Mouse (Mus musculus) 3T3-L1 (cell line): Measurements from ENCODE around the gene Nrxn1.
"Not testable (repeated sequence)": the region's sequence is repeated elsewhere in the genome, so short reads cannot be mapped to it uniquely, and the experiment has no call there.

ENCODE experiments used
- DNase-seq: peaks from one replicate; pipeline ENCODE4 v3.0.0-alpha.2; 2015; ENCODE audit warnings: low read depth, low spot score

The Nrxn1 gene

GRCm38 (mm10) chr17:90583826-90584534 is 508.9 kb downstream of the Nrxn1 start:
- peak; percentile 39 for DNase-seq

GRCm38 (mm10) chr17:90583196-90583595 is 509.7 kb downstream of the Nrxn1 start:
- no peak for DNase-seq

- DNase-seq: no peak
Observed at GRCm38 (mm10) chr17:90569877-90570276, 523.0 kb downstream of the Nrxn1 start.

GRCm38 (mm10) chr17:90565186-90565585 is 527.7 kb downstream of the Nrxn1 start:
- DNase-seq: no peak

GRCm38 (mm10) chr17:90556376-90556775 is 536.5 kb downstream of the Nrxn1 start:
- no peak for DNase-seq

- DNase-seq: no peak
Observed at GRCm38 (mm10) chr17:90550415-90550814, 542.5 kb downstream of the Nrxn1 start.

GRCm38 (mm10) chr17:90546806-90547205 is 546.1 kb downstream of the Nrxn1 start:
- DNase-seq: no peak

GRCm38 (mm10) chr17:90544639-90545259 is 548.1 kb downstream of the Nrxn1 start:
- no peak for DNase-seq

GRCm38 (mm10) chr17:90543986-90544638 is 548.8 kb downstream of the Nrxn1 start:
- DNase-seq: no peak

- DNase-seq: no peak
Observed at GRCm38 (mm10) chr17:90531443-90531842, 561.4 kb downstream of the Nrxn1 start.

- DNase-seq: no peak
Observed at GRCm38 (mm10) chr17:90506026-90506425, 586.8 kb downstream of the Nrxn1 start.

GRCm38 (mm10) chr17:90503999-90504398 is 588.9 kb downstream of the Nrxn1 start:
- not testable (repeated sequence) for DNase-seq

- DNase-seq: peak; percentile 72
Observed at GRCm38 (mm10) chr17:90501023-90501675, 591.7 kb downstream of the Nrxn1 start.

GRCm38 (mm10) chr17:90479531-90480250 is 613.2 kb downstream of the Nrxn1 start:
- DNase-seq: no peak

- DNase-seq: no peak
Observed at GRCm38 (mm10) chr17:90456748-90457147, 636.1 kb downstream of the Nrxn1 start.

- DNase-seq: no peak
Observed at GRCm38 (mm10) chr17:90455904-90456303, 637.0 kb downstream of the Nrxn1 start.

GRCm38 (mm10) chr17:90455409-90455775 is 637.5 kb downstream of the Nrxn1 start:
- DNase-seq: no peak

GRCm38 (mm10) chr17:90454738-90455408 is 638.0 kb downstream of the Nrxn1 start:
- DNase-seq: no peak

- DNase-seq: no peak
Observed at GRCm38 (mm10) chr17:90454356-90454737, 638.5 kb downstream of the Nrxn1 start.

- DNase-seq: no peak
Observed at GRCm38 (mm10) chr17:90453280-90453679, 639.6 kb downstream of the Nrxn1 start.

GRCm38 (mm10) chr17:90452770-90453169 is 640.1 kb downstream of the Nrxn1 start:
- DNase-seq: no peak
